Mouse (Mus musculus): Measurements from ENCODE around the gene Thoc7. TPM values are rescaled to one million over a fixed set of nuclear protein-coding genes. Genes with fewer than 3 reads are reported as not detected.
A peak's percentile ranks its signal among the peaks of the same experiment; 100 is the strongest.

Gene Thoc7
- polyA plus RNA-seq, 1 experiment from 2014 or later: 235 TPM

GRCm38 (mm10) chr14:13934052-13934371, 27.6 kb downstream of the Thoc7 start:
- no peak for DNase-seq (ENCODE audit: low spot score)

GRCm38 (mm10) chr14:13933290-13934051, 28.2 kb downstream of the Thoc7 start:
- DNase-seq (ENCODE audit: low spot score): peak; percentile 32

DNA sequence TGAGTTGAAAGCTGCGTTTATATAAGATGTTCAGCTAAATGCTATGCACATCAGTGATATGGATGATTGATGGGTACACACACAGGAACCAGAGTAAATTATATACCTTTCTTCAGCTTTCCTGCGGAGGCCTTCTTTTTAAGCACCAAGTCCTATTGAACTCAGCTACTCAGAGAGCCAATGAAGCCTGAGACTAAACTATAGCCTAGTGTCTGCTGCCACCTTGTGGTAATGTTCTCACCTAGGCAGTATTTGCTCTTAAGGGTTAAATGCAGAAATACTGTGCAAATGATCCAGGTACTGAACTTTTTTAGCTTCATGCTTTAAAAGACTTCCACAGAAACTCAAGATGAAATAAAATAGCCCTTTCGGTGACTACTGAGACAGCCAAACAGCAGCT, 44.0 kb downstream of the Thoc7 start:
- peak; percentile 75 for DNase-seq (ENCODE audit: low spot score)

- DNase-seq (ENCODE audit: low spot score): no peak
Observed at GRCm38 (mm10) chr14:13917208-13917607, 44.4 kb downstream of the Thoc7 start.

- DNase-seq (ENCODE audit: low spot score): no peak
Observed at GRCm38 (mm10) chr14:13915207-13915606, 46.4 kb downstream of the Thoc7 start.

GRCm38 (mm10) chr14:13914387-13915082, 47.1 kb downstream of the Thoc7 start, which contains the start of gene Gm281:
Gene Gm281 (minus strand): TSS chr14:13914478.
- no peak for DNase-seq (ENCODE audit: low spot score)

DNA sequence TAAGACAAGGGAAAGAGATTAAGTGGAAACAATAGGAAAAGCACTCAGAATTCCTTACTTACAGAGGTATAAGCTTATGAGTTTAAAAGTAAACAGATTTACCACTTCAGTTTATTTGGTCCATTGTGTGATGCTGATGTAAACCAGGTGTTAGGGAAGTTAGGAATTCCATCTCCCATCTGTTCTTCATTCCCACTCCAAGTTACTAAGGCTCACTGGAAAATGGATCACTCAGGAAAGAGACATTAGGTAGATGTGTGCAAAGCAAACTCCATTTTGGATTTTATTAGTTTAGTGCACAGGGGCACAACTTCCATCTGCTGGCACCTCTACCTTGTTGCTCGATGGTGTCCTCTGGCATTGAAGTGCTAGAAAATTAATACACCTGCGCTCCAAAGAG, 51.5 kb downstream of the Thoc7 start:
- DNase-seq (ENCODE audit: low spot score): no peak

DNA sequence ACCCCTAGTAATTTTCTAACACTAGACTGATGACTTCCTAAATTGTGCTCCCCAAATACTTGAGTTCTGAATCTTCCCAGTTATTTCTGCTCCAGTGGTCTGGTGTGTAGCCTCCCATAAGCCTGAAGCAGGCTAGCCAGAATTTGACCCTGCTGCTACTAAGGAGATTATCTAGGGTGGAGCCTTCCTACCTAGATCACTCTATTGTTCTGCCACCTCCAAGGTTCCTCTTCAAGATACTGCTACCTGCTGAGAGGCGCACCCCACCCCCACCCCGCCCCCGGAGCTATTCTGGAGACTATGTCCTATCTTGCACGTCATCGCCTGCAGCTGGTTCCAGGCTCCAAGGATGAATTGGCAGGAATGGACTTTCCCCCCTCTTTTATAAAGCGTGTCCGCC, 54.5 kb downstream of the Thoc7 start:
- no peak for DNase-seq (ENCODE audit: low spot score)

DNA sequence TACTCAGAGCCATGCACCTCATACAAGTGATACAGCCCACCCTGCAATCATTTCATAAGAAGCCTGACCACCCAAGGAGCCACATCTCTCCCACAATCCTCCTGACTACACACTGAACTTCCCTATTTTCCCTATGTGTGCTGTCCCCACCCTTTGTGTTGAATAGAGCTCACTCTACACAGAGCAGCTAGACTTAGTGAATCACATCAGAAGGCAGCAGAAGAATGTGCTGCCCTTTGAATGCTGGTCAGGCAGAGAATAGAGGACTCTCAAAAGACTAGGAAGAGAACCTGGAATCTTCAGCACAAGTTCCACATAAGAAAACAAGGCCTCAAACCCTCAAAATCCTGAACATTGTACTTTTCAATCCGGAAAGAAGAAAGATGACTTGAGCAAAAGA, 55.2 kb downstream of the Thoc7 start:
- DNase-seq (ENCODE audit: low spot score): no peak

GRCm38 (mm10) chr14:13901611-13902067, 60.0 kb downstream of the Thoc7 start:
- DNase-seq (ENCODE audit: low spot score): peak; percentile 48

Other genes with a start within 250 kb of the Thoc7 start
- 0.05 TPM in 1 of 2 replicates, not detected in the other for gene Gm281, start 47.4 kb downstream of the Thoc7 start, polyA plus RNA-seq (2015; fragmentation: Nextera tagmentation; extraction: Ambion mirVana)
- gene Atxn7, start 412 bp downstream of the Thoc7 start, polyA plus RNA-seq (2015; fragmentation: Nextera tagmentation; extraction: Ambion mirVana): 2.6 and 4.3 TPM in 2 replicates
- 228 and 234 TPM in 2 replicates for gene Psmd6, start 159.1 kb upstream of the Thoc7 start, polyA plus RNA-seq (2015; fragmentation: Nextera tagmentation; extraction: Ambion mirVana)
- not detected in 2 replicates for gene Olfr720, start 225.0 kb upstream of the Thoc7 start, polyA plus RNA-seq (2015; fragmentation: Nextera tagmentation; extraction: Ambion mirVana)

Measured in thymus, postnatal 0 days (tissue).